Mouse (Mus musculus) heart, embryonic 10.5 days (tissue): Measurements from ENCODE around the gene Ncapd2. TPM values are rescaled to one million over a fixed set of nuclear protein-coding genes. Genes with fewer than 3 reads are reported as not detected.

Source experiments
- DNase-seq: peaks from one replicate; pipeline ENCODE4 v3.0.0-alpha.2; 2017; ENCODE audit warnings: low spot score
- H3K27ac ChIP-seq: fragments of 300-500 bp; sonication (generic); 2 replicates; pipeline ENCODE4 v1.5.1; 2016; ENCODE audit warnings: mild to moderate bottlenecking
- H3K27me3 ChIP-seq: fragments of 300-500 bp; sonication (generic); 2 replicates; pipeline ENCODE4 v1.6.1; 2016; ENCODE audit warnings: mild to moderate bottlenecking; ENCODE audit not compliant: poor library complexity, insufficient read depth, severe bottlenecking
- H3K36me3 ChIP-seq: fragments of 300-500 bp; sonication (generic); 2 replicates; pipeline ENCODE4 v1.6.1; 2016; ENCODE audit warnings: mild to moderate bottlenecking, moderate library complexity
- H3K4me1 ChIP-seq: fragments of 300-500 bp; sonication (generic); 2 replicates; pipeline ENCODE4 v1.6.1; 2016; ENCODE audit warnings: mild to moderate bottlenecking
- H3K4me3 ChIP-seq: fragments of 300-500 bp; sonication (generic); 2 replicates; pipeline ENCODE4 v1.5.1; 2016; ENCODE audit warnings: mild to moderate bottlenecking, moderate library complexity
- H3K9me3 ChIP-seq: fragments of 300-500 bp; sonication (generic); 2 replicates; pipeline ENCODE4 v1.6.1; 2016; ENCODE audit warnings: mild to moderate bottlenecking, moderate library complexity
- WGBS: fragments of 180-500 bp; shearing (Covaris S2); methylation state at CpG from one replicate; pipeline ENCODE4 v1.1.7; 2016; 5-methylcytosine and 5-hydroxymethylcytosine counted together
- polyA plus RNA-seq: library from polyadenylated mRNA; unstranded; fragments of >200 nt; fragmentation: Nextera tagmentation; extraction: Ambion mirVana; gene quantifications from 2 replicates; pipeline ENCODE4 v1.2.1, GENCODE M21; 2016

Ncapd2 gene
- polyA plus RNA-seq, 1 experiment from 2014 or later, result 140 TPM

DNA sequence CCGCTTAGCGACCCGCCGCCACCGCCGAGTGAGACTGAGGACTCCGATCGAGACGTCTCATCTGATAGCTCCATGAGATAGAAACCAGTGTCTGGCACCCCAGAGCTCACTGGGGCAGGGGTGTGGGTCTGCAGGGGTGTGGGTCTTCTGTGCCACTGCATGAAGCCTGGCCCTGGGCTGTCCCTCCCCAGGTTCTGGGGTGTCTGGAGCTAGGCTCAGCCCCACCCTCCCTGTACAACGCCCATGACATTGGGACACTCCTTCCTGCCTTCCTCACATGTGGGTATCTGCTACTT lies 31.0 kb downstream of the Ncapd2 start:
- H3K27ac ChIP-seq, result peak overlapping the region; percentile 62
- no peaks in the 10 kb centered on the region for H3K27me3 ChIP-seq
- H3K36me3 ChIP-seq, result peaks cover 77% of the 10 kb centered on the region
- H3K4me1 ChIP-seq, result peaks cover 38% of the 10 kb centered on the region
- WGBS, result 44% methylated on average over 10 of the region's 10 CpGs
- peak overlapping the region; percentile 6; the same call in 1 of the 2 replicates for H3K4me3 ChIP-seq
- no peaks in the 10 kb centered on the region for H3K9me3 ChIP-seq
- DNase-seq, result no peak

DNA sequence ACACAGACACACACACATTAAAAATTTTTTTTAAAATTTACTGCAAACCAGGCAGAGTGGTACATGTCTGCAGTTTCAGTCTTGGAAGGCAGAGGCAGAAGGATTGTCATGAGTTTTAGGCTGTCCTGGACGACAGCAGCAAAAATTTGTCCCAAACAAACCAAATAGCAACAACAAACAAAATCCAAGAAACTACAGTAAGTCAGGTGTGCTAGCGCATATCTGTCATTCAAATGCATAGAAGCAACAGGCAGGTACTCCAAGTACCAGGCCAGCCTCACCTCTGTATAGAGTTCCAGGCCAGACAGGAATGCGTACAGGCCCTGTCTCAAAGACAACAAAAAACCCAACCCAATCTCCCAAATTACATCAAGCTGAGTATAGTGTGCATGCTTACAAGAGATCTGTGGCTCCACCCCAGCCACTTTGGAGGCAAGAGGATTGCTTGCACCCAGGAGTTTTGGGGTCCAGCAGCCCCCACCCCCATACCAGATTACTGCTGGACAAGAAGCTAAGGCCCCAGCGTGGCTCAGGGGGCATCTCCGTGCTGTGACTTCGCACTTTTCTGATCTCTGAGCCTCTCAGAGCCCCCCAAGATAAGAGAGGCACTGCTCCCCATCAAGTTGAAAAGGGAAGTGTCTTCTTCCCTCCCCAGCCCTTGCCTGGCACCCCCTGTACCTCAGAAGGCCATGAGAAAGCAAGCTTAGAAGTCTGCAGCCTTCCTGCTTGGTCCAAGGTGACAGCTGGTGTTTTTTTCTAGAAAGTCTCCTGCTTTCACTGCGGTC lies 31.5 kb downstream of the Ncapd2 start:
- H3K27me3 ChIP-seq, result no peaks in the 10 kb centered on the region
- peaks cover 81% of the 10 kb centered on the region for H3K36me3 ChIP-seq
- H3K4me1 ChIP-seq, result peaks cover 38% of the 10 kb centered on the region
- no peak for DNase-seq
- no peaks in the 10 kb centered on the region for H3K9me3 ChIP-seq
- peak overlapping the region; percentile 6; the same call in 1 of the 2 replicates for H3K4me3 ChIP-seq
- 76% methylated on average over 7 of the region's 7 CpGs for WGBS
- peak overlapping the region; percentile 62 for H3K27ac ChIP-seq

DNA sequence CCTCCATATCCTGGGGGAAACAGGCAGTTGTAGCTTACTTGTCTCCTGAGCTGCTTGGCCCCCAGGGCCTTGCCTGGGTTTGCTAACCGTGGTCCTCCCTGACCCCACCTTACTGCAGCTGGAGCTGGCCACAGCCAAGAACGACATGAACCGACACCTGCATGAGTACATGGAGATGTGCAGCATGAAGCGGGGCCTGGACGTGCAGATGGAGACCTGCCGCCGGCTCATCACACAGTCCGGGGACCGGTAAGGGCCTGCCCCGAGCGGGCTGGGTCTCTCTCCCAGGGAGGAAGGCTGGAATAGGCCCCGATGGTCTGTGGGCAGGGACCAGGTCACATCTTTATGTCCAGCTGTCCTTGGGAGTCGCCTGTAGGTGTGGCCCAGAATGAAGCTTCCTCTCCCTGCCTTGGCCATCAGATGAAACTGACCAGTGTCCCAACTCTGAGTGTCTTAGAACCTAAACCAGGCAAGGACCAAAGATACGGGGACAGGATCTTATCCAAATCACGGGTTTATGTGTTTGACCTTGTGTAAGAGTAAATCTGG lies 32.5 kb downstream of the Ncapd2 start:
- Histone ChIP-seq H3K36me3 (peaks cover 80% of the 10 kb centered on the region), H3K4me1 (peaks cover 38% of the 10 kb centered on the region)

DNA sequence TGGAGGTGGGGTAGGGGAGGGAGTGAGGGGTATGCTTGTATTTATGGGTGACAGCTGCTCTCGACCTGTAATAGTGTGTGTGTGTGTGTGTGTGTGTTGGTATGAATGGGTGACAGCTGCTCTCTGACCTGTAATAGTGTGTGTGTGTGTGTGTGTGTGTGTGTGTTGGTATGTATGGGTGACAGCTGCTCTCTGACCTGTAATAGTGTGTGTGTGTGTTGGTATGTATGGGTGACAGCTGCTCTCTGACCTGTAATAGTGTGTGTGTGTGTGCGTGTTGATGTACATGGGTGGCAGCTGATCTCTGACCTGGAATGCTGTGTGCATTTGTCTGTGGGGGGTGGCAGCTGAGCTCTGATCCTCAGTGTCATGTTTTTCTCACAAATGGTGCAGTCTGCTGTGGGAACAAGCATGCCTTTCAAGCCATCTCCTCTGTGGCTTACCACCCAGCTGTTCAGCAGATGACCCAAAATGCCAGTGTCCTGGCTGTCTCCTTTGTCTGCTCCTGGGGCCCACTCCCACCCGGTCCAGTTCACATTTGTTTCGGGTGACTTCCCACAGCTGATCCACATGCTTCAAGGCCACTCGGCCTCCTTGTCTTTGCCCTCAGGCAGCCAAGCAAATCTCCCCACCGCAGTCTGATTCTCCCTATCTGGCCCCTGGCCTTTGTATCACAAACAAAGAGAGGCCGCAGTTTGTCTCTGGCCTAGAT lies 34.4 kb downstream of the Ncapd2 start:
- Histone ChIP-seq H3K4me3 (no peak overlapping the region), H3K27me3 (no peaks in the 10 kb centered on the region), H3K36me3 (peaks cover 83% of the 10 kb centered on the region), H3K9me3 (no peaks in the 10 kb centered on the region), H3K4me1 (peaks cover 37% of the 10 kb centered on the region), H3K27ac (no peak overlapping the region)
- 73% methylated on average over 7 of the region's 7 CpGs for WGBS
- DNase-seq, result no peak

More for the DNA sequence above, 32.5 kb downstream of the Ncapd2 start:
- DNase-seq, result no peak
- H3K4me3 ChIP-seq, result no peak overlapping the region
- WGBS, result 83% methylated on average over 15 of the region's 15 CpGs
- no peaks in the 10 kb centered on the region for H3K27me3 ChIP-seq
- no peak overlapping the region for H3K27ac ChIP-seq
- H3K9me3 ChIP-seq, result no peaks in the 10 kb centered on the region

DNA sequence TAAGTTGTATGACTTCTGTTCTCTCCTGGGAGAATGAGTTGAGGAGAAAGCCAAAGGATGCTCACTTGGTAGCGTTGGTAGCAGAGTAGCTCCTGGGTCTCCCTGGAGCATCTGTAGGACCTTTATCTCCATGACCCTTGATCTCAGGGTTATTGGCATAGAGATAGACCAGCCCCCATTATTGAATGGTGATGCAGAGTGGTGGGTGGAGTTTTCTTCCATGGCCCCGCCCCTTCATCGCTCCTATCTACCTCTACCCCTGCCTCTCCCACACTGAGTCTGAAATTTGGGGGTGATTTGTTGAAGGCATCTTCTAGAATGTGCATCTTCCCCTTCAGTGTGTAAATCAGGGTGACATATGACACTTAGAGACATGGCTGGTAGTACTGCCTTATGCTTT lies 35.0 kb downstream of the Ncapd2 start:
- Histone ChIP-seq H3K4me3 (no peak overlapping the region), H3K9me3 (no peaks in the 10 kb centered on the region), H3K27ac (no peak overlapping the region), H3K27me3 (no peaks in the 10 kb centered on the region), H3K36me3 (peaks cover 85% of the 10 kb centered on the region), H3K4me1 (peaks cover 38% of the 10 kb centered on the region)
- 83% methylated on average over 3 of the region's 3 CpGs for WGBS
- DNase-seq, result no peak

DNA sequence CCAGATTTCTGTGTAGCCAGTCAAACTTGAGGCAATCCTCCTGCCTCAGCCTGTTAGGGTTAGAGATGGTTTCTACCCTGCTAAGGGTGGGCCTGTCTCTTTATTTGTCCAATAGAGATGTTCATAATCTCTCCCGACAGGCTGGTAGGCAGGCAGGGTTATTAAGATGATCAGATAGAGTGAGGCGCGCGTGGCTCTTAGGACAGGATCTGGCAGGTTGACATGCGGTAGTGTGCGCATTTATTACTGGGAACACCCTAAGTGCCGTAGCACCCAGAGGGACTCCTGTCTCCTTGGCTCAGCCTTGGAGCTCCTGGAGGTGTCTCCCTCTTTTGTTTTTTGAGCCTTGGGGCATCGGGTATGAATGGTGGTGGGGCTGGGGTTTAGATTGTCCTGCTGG lies 36.2 kb downstream of the Ncapd2 start:
- peaks cover 81% of the 10 kb centered on the region for H3K36me3 ChIP-seq
- no peaks in the 10 kb centered on the region for H3K27me3 ChIP-seq
- no peaks in the 10 kb centered on the region for H3K9me3 ChIP-seq
- peaks cover 28% of the 10 kb centered on the region for H3K4me1 ChIP-seq
- H3K27ac ChIP-seq, result no peak overlapping the region
- no peak for DNase-seq
- H3K4me3 ChIP-seq, result no peak overlapping the region
- 88% methylated on average over 8 of the region's 8 CpGs for WGBS

DNA sequence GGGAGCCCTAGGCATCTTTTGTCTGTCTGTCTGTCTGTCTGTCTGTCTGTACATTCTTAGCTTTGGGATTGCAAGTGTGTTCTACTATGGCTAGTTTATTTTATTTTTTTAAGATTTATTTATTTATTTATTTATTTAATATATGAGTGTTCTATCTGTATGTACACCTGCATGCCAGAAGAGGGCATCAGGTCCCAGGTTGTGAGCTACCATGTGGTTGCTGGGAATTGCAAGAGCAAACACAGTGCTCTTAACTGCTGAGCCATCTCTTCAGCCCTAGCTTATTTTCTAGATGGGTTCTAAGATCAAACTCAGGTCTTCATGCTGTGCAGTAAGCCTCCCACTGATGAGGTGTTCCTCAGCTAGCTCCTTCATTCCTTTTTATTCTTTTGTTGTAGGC lies 37.0 kb downstream of the Ncapd2 start:
- peaks cover 29% of the 10 kb centered on the region for H3K4me1 ChIP-seq
- peaks cover 76% of the 10 kb centered on the region for H3K36me3 ChIP-seq
- no peaks in the 10 kb centered on the region for H3K9me3 ChIP-seq
- H3K4me3 ChIP-seq, result no peak overlapping the region
- H3K27ac ChIP-seq, result no peak overlapping the region
- no peaks in the 10 kb centered on the region for H3K27me3 ChIP-seq
- DNase-seq, result no peak

DNA sequence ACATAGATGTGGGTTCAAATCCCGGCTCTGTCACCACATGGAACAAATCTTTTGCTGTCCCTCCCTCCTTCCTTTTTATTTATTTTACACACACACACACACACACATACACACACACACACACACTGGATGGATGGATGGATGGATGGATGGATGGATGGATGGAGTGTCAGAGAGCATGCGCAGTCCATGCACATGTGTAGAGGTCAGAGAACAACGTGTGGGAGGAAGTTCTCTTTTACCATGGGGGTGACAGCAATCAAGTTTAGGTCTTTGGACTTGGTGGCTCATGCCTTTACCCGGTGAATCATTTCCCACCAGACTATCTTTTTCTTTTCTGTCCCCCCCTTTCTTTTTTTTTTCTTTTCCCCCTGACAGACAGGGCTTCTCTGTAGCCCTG lies 37.8 kb downstream of the Ncapd2 start:
- 88% methylated on average over 4 of the region's 4 CpGs for WGBS
- Histone ChIP-seq H3K9me3 (no peaks in the 10 kb centered on the region), H3K27ac (no peak overlapping the region), H3K27me3 (no peaks in the 10 kb centered on the region), H3K36me3 (peaks cover 69% of the 10 kb centered on the region), H3K4me1 (peaks cover 38% of the 10 kb centered on the region), H3K4me3 (no peak overlapping the region)
- DNase-seq, result no peak

DNA sequence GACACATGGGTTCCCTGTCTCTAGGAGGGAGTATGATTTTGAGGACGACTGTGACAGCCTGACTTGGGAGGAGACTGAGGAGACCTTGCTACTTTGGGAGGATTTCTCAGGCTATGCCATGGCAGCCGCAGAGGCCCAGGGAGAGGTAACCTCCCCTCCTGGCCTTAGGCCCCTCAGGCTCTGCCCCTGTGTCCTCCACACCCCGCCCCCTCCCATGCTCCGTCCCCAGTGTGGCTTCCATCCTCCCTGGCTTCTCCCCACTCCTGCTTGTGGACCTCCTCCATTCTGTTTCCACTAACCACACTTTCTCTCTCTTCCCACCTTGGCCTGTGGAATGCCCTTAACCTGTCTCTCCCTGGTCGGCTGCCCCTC lies 38.5 kb downstream of the Ncapd2 start:
- WGBS, result 79% methylated on average over 5 of the region's 5 CpGs
- H3K36me3 ChIP-seq, result peaks cover 67% of the 10 kb centered on the region

DNA sequence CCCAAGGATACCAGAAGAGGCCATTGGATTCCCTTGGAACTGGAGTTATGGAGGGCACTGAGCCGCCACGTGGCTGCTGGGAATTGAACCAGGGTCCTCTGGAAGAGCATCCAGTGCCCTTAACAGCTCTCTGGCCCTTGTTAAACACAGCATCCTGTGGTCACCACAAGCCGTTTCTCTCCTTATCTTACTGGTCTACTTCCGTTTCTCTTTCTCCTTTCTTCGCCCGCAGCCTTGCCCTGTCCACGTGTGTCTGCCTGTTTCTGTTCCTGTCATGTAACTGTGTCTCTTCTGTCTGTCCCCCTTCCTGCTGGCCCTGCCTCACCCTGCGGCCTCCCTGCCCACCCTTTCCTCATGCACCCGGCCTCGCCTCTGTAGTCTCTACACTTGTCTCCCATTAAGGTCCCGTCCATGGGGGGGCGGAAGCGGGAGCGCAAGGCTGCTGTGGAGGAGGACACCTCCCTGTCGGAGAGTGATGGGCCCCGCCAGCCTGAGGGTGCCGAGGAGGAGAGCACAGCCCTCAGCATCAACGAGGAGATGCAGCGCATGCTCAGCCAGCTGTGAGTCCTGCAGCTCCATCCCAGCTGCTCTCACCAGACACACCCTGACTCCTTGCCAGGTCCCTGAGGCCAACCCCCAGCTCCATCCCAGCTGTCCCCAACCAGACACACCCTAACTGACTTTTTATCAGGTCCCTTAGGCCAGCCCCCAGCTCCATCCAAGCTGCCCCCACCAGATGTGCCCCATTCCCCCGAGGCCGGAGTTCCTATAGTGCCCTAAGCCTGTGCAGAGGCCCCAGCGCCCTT lies 39.1 kb downstream of the Ncapd2 start:
- peaks cover 50% of the 10 kb centered on the region for H3K4me1 ChIP-seq
- H3K27ac ChIP-seq, result no peak overlapping the region
- 83% methylated on average over 22 of the region's 22 CpGs for WGBS
- H3K36me3 ChIP-seq, result peaks cover 62% of the 10 kb centered on the region
- no peak for DNase-seq
- no peaks in the 10 kb centered on the region for H3K9me3 ChIP-seq
- no peak overlapping the region for H3K4me3 ChIP-seq
- no peaks in the 10 kb centered on the region for H3K27me3 ChIP-seq

More for the DNA sequence above, 38.5 kb downstream of the Ncapd2 start:
- Histone ChIP-seq H3K9me3 (no peaks in the 10 kb centered on the region), H3K27ac (no peak overlapping the region), H3K4me3 (no peak overlapping the region), H3K4me1 (peaks cover 44% of the 10 kb centered on the region), H3K27me3 (no peaks in the 10 kb centered on the region)
- no peak for DNase-seq

DNA sequence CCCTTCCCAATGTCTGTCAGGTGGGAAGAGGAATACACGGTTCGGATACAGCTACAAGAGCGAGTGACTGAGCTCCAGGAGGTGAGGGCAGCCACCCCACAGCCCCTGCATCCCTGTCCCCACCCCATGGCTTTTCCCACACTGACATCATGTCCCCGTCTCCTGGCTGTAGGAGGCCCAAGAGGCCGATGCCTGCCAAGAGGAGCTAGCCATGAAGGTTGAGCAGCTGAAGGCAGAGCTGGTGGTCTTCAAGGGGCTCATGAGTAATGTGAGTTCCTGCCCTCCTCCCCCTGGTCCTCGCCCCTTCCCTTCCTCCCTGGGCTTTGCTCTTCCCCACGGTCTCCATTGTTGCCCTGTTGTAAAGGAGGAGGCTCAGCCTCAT lies 41.9 kb downstream of the Ncapd2 start:
- WGBS, result 67% methylated on average over 7 of the region's 7 CpGs
- H3K4me3 ChIP-seq, result peak overlapping the region; percentile 86; the same call in 1 of the 2 replicates
- H3K4me1 ChIP-seq, result peaks cover 64% of the 10 kb centered on the region
- no peaks in the 10 kb centered on the region for H3K27me3 ChIP-seq
- H3K9me3 ChIP-seq, result no peaks in the 10 kb centered on the region
- H3K27ac ChIP-seq, result peak overlapping the region; percentile 92
- peaks cover 42% of the 10 kb centered on the region for H3K36me3 ChIP-seq
- no peak for DNase-seq

DNA sequence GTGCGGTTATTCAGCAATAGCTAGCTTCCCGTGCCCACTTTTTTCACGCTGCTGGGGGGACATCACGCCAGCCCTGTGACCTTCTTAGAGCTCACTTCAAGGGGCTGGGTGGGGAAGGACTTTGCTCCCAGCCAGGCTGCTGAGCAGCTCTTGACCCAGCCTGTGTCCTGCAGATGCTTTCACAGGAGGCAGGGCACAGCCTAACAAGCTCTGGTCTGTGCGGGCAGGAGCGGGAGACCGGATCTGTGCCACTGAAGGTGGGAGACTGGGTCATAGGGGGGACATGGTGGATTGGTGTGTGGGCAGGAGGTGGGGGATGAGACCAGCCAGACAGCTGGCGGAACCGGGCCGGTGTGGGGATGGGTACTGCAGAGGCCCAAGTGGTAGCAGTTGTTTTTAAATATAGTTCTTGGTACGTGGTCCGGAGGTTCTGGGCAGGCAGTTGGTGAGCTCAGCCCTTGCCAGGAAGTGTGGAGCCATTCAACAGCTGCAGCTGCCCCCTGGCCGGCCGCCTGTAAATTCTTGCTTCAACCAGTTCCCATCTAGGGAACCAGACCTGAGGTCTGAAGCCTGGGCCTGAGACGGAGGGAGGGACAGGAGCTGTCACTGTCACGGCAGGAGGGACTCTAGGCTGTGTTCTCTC lies 42.5 kb downstream of the Ncapd2 start:
- peaks cover 69% of the 10 kb centered on the region for H3K4me1 ChIP-seq
- peak overlapping the region; percentile 92 for H3K27ac ChIP-seq
- no peaks in the 10 kb centered on the region for H3K27me3 ChIP-seq
- H3K9me3 ChIP-seq, result no peaks in the 10 kb centered on the region
- H3K36me3 ChIP-seq, result peaks cover 44% of the 10 kb centered on the region
- no peak for DNase-seq
- H3K4me3 ChIP-seq, result peak overlapping the region; percentile 86
- 64% methylated on average over 16 of the region's 16 CpGs for WGBS
